Mouse (Mus musculus) ES-Bruce4 (cell line): ENCODE results near the gene Nbeal2.

ENCODE experiments used
- CTCF ChIP-seq: IDR thresholded peaks from one replicate; pipeline ENCODE4 v1.8.1; 2011; ENCODE audit warnings: low read depth, low read length
- EP300 ChIP-seq: IDR thresholded peaks from 2 replicates; pipeline ENCODE4 v1.6.1; 2011; ENCODE audit warnings: low read depth, low read length; ENCODE audit not compliant: insufficient read depth
- POLR2A ChIP-seq: IDR thresholded peaks from one replicate; pipeline ENCODE4 v1.8.1; 2011; ENCODE audit warnings: low read length; ENCODE audit not compliant: insufficient read depth

DNA sequence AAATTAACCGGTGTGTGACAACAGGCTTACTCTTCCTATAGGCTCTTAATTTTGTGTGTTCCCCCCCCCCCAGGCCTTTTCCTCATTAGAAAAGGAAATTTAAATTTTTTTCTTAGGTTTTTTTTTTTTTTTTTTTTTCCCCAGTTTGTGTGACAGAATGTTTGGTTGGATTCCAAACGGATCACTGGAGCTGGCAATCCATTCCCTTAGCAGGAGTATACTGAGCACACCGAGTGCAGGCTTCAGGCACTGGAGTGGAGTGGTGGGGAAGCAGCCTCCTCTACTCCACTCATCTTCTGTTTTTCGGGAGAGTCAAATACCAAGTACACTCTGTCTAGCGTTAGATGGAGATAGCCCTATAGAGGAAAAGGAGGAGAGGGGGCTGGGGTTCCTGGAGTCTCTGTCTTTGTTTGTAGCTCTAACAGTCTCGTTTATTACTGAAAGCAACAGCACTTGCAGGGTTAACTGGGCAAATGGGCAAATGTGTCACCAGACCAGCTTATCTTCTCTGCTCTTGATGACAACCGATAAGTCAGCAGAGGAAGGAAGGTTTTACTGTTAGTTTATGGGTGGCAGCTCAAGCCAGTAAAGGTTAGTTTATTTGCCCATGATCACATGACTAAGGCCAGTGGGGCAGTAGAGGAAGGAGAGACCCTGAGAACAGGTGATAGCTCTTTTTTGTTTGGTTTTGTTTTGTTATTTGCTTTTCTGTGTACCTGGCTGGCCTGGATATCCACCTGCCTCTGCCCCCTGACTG, 7.1 kb upstream of the Nbeal2 start:
- no peak for TF ChIP-seq CTCF
- TF ChIP-seq POLR2A = no peak
- TF ChIP-seq EP300 = no peak
